ENCODE assay signal across 8 mouse cellular contexts in genomic region chr2:155019673-155020072, GRCm38 (mm10). TPM values are rescaled to one million over a fixed set of nuclear protein-coding genes. Genes with fewer than 3 reads are reported as not detected.
DNase-seq lines count a peak whose midpoint lies in the region; ATAC-seq lines count a peak whose summit lies in the region.

No protein-coding gene starts in this region.

- intact Hi-C loops in gastrocnemius, postnatal 36 days (cut with DNase I) = no loop called here
- intact Hi-C loops in left cerebral cortex, postnatal 10 days (cut with DNase I) = no loop called here

- peak overlapping the region; percentile 46 for H3K4me3 ChIP-seq in intestine, embryonic 14.5 days (ENCODE audit: low read depth, low read length)

- peak; percentile 98 for DNase-seq in adrenal gland, postnatal 14 days
- peak; percentile 92 for DNase-seq in embryo, embryonic 9.5 days (ENCODE audit: extremely low spot score)
- peak; percentile 75 to 84 for DNase-seq in gastrocnemius, postnatal 36 days
- peak; percentile 97 for DNase-seq in intestine, embryonic 14.5 days (ENCODE audit: low spot score)
- DNase-seq in left cerebral cortex, postnatal 10 days (ENCODE audit: extremely low spot score in 1 of 2, low spot score in 2 of 2) = peak; percentile 85 to 90
- peak; percentile 90 to 93 for DNase-seq in right cerebral cortex, postnatal 10 days (ENCODE audit: low spot score in 2 of 2)
- DNase-seq in urinary bladder, postnatal 36 days (ENCODE audit: low spot score in 2 of 2) = peak; percentile 90 to 91

- peak overlapping the region; percentile 84 for H3K27ac ChIP-seq in intestine, embryonic 14.5 days (ENCODE audit: low read depth)

- no peaks in the 10 kb centered on the region for H3K4me1 ChIP-seq in intestine, embryonic 14.5 days (replicated peaks; ENCODE audit: control insufficient read depth, insufficient read depth, low read length)

- peak overlapping the region; percentile 53 for H3K9ac ChIP-seq in intestine, embryonic 14.5 days (ENCODE audit: low read length)

- no peaks in the 10 kb centered on the region for H3K27me3 ChIP-seq in intestine, embryonic 14.5 days (replicated peaks; ENCODE audit: control insufficient read depth, insufficient read depth, low read length)

- under 1% methylated on average over 22 of the region's 22 CpGs for WGBS in intestine, embryonic 14.5 days

- peak; percentile 82 for ATAC-seq in intestine, embryonic 14.5 days (replicated peaks; ENCODE audit: low FRiP score, low TSS enrichment, low read depth)
- peak; percentile 71 for ATAC-seq in megakaryocyte progenitor cell, adult 5-6 weeks (replicated peaks; ENCODE audit: poor library complexity)

- H3K4me2 ChIP-seq in intestine, embryonic 14.5 days (ENCODE audit: low read length) = peak overlapping the region; percentile 99

- no peaks in the 10 kb centered on the region for H3K9me3 ChIP-seq in intestine, embryonic 14.5 days (ENCODE audit: control insufficient read depth, low read length)

- H3K36me3 ChIP-seq in intestine, embryonic 14.5 days (ENCODE audit: control insufficient read depth, insufficient read depth, low read length) = no peaks in the 10 kb centered on the region

RNA-seq across cellular contexts. Expression of gene Gm14226, which starts 1.6 kb away (rescaled TPM):
- 29.0 and 33.1 TPM in 2 replicates for total RNA-seq in adrenal gland, postnatal 14 days (2021)
- total RNA-seq in gastrocnemius, postnatal 36 days (2021) = not detected
- 3.4 and 5.7 TPM in 2 replicates for polyA plus RNA-seq in intestine, embryonic 14.5 days (2014; fragmentation: Nextera tagmentation; extraction: Ambion mirVana)
- under 1 TPM; 0.11 to 0.16 TPM for total RNA-seq in left cerebral cortex, postnatal 10 days (2021)
- total RNA-seq in megakaryocyte progenitor cell, adult 5-6 weeks (2015) = not detected in 2 replicates
- total RNA-seq in megakaryocyte progenitor cell, adult 5-6 weeks (2017) = not detected in 2 replicates

RNA-seq across cellular contexts. Expression of gene Ahcy, which starts 54.6 kb away (rescaled TPM):
- total RNA-seq in adrenal gland, postnatal 14 days (2021) = 60.2 and 130 TPM in 2 replicates
- total RNA-seq in gastrocnemius, postnatal 36 days (2021) = 10 to 100 TPM; 14.3 to 15.7 TPM
- 136 and 137 TPM in 2 replicates for polyA plus RNA-seq in intestine, embryonic 14.5 days (2014; fragmentation: Nextera tagmentation; extraction: Ambion mirVana)
- 10 to 100 TPM; 14.0 to 14.8 TPM for total RNA-seq in left cerebral cortex, postnatal 10 days (2021)
- total RNA-seq in megakaryocyte progenitor cell, adult 5-6 weeks (2015) = 143 and 155 TPM in 2 replicates
- total RNA-seq in megakaryocyte progenitor cell, adult 5-6 weeks (2017) = 103 and 109 TPM in 2 replicates

Comparison
In these comparisons a context has a peak if more than half of its experiments do, and no peak if none do; other contexts are left out.
1. Peak in every context shown above with its lines: DNase-seq, ATAC-seq, H3K4me3 ChIP-seq and H3K27ac ChIP-seq.
2. RNA of gene Gm14226, which starts 1.6 kb away (total RNA-seq): 29.0 to 33.1 TPM in adrenal gland, postnatal 14 days; 0.11 to 0.16 TPM in left cerebral cortex, postnatal 10 days, not detected in gastrocnemius, postnatal 36 days and not detected in megakaryocyte progenitor cell, adult 5-6 weeks; every median in the first group is over 10 times any median in the second.